Mouse (Mus musculus): ENCODE measurements around the gene Mrap. TPM values are rescaled to one million over a fixed set of nuclear protein-coding genes. Genes with fewer than 3 reads are reported as not detected.
A peak's percentile ranks its signal among the peaks of the same experiment; 100 is the strongest.

The Mrap gene
- total RNA-seq (2021), result 1 to 10 TPM in 1 of 2 experiments, under 1 TPM in 1; 0.69 to 5.3 TPM
- long read RNA-seq, experiment 1, result 0 reads
- long read RNA-seq, experiment 2, result 0 reads

DNA sequence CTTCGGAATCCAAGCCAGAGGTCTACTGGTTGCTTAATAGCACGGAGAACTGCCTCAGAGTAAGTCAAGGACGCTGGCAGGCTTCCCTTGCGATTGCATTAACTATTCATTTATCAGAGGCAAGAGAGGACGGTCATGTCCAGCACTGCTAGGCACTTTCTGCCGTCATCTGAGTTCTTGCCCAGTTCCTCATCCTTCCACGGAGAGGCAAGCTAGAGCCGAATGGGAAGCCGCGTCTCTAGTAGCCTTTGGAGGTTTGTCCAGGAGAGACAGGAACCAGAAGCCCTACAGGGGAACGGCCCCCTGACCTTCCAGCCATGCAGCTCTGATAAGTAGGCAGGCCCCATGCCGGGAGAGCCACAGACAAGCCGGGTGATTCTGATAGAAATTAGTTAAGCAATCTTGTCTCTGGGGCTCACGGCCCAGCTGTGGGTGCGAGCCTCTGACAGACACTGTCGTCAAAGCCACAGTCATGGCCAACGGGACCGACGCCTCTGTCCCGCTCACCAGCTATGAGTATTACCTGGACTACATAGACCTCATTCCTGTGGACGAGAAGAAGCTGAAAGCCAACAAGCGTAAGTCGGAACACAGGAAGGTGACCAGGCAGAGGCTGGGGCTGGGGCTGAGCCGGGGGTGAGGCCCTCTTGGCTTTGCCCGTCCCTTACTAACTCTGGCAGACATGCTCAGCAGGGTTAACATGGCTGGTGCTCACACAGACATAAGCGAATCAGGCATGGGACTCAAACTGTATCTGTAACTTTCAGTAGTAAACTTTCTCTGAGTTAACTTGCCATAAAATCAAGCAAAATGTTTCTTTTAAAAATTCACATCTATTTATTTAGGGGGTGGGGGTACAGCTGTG is at the start of gene Mrap:
Gene Mrap (plus strand): TSS at position 116 of the 865 bp plus-strand sequence.
- DNase-seq, result no peak

DNA sequence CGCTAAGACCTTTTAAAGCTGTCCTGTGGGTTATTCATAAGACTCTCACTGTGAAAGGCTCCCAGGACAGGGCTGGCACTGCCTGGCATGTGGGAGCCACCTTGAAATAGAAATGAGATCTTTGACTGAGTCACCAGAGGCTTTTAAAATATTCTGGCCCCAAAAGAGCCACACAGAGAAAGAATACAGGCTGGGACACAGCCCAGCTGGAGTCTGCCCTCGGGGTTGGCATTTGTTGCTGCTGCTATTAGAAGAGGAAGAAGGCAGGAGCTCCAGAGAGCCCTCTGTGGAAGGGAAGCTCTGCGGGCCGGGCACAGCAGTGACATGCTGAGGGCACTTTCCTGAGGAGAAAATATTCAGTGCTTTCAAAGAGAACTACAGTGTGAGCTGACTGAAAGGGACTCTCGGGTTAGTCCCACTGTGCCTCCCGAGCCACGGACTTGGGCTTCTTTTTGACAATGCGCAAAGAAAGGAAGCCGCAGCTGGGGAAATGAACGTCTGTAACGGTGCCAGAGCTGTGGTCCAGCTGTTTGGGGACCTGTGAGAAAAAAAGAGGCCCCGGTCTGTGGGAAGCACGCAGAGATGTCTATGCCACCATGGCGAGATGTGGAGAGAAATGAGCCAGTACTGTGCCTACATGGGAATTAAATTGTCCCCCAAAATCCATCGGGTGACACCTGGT is 45.2 kb upstream of the Mrap start:
- peak; percentile 76 for DNase-seq

DNA sequence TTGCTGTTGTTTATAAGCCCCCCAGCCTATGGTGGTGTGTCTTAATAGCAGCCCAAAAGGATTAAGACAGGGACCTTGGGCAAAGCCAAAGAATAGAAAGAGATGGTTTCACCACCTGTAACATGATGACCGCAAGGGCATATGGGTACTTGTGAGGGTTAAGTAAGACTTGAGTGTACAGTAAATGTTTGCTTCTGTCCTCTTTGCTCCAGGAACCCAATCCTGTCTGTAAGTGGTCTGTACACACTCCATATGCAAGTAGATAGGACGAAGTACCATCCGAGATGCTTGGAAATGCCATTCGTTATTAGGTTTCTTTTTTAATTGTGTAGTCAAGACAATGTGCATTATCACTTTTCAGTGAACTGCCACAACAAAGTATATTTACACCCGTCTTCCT is 44.4 kb upstream of the Mrap start:
- DNase-seq, result no peak

DNA sequence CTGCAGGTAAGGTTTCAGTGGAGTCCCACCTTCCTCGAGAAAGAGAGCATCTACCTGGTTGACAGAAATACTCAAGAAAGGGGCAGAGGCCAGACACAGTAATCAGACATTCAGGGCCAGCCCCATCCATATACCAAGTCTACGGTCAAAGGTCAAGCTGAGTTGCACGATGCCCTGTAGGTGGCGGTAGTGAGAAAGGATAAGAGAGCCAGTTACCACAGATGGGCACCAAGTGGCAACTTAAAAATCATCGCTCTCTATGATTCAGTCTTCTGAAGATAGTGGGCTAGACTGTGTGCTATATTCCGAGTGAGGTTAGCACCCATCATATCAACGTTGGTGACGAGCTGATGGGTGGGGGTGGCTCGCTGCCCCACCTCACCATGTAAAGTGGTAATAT is 43.3 kb upstream of the Mrap start:
- DNase-seq, result no peak

DNA sequence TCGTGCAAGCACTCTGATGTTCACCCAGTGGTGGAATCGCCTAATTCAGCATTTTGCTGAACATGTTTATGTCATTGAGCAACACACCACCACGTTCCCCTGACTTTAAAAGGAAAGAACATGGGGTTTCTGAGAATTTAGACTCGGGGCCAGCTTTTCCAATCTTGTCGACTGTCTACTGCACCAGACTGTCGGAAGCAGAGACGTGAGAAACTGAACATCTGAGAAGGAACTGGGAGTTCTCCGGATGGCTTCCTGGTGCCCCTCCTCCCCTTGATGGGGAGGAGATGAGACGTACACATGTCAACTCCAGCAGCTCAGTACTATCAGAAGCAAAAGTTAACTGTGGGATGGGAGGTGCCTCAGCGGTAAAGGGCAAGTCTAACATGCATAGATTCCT is 42.9 kb upstream of the Mrap start:
- no peak for DNase-seq

DNA sequence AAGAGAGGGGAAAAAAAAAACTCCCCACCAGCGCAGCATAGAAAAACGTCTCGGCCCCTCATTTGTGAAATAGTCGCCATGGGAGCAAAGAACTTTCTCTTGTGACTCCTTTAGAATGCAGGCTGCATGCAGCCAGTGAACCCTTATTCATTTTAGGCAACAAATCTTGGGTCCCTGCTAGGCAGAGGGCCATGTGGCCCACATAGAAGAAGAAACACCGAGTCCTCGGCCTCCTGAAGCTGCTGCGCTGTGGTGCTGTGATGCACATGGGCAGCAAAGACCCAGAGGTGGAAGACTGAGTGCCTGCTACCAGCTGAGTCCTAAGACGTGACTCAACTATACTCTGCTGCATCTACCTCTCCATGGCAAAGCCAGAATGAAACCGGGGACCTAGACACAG is 41.7 kb upstream of the Mrap start:
- DNase-seq, result no peak

DNA sequence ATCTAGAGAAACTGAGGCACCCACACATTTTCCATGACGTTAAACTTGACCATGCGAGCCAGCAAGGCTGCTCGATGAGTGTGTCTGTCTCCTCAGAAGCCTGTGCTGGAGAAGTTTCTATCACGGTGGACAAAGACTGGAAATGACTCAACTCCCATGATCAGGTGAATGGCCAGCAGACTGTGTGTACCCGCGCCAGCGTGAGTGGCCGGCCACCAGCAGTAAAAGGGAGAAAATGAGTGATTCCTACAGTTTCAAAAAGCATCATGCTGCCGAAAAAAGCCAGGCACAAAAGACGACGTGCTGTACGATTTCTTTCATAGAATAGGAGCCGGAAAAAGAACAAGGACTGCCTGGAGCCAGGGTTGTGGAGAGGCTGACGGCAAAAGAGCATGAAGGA is 38.6 kb upstream of the Mrap start:
- no peak for DNase-seq

DNA sequence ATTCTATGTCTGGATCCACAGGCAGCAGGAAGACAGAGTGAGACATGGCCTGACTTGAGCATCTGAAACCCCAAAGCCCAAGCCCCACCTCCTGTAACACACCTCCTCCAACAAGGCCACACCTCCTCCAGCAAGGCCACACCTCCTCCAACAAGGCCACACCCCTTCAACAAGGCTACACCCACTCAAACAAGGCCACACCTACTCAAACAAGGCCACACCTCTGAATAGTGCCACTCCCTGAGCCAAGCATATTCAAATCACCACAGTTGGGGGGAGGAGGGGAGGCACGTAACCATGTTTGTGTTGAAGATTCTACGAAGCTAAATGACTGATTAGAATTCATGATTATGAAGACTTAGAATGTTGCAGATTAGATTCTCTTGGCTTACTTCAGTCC is 36.5 kb upstream of the Mrap start:
- DNase-seq, result no peak

DNA sequence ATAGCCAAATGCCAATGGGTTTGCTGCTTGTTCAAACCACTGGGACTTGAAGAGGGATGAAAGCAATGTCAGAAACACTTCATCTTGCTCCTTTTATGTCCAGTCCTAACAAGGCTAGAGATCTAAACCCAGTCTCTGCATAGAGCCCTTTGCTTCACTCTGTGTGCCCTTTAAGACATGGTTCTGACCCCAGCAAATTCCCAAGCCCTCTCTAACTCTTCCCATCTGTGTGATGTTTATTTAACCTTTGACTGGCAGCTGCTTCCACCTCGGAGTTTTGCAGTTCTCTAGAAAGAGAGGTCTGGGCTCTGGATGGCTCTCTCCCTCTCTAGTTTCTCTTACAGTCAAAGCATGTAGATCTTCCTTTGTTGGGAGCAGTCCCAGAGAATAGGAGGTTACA is 34.4 kb upstream of the Mrap start:
- DNase-seq, result no peak

DNA sequence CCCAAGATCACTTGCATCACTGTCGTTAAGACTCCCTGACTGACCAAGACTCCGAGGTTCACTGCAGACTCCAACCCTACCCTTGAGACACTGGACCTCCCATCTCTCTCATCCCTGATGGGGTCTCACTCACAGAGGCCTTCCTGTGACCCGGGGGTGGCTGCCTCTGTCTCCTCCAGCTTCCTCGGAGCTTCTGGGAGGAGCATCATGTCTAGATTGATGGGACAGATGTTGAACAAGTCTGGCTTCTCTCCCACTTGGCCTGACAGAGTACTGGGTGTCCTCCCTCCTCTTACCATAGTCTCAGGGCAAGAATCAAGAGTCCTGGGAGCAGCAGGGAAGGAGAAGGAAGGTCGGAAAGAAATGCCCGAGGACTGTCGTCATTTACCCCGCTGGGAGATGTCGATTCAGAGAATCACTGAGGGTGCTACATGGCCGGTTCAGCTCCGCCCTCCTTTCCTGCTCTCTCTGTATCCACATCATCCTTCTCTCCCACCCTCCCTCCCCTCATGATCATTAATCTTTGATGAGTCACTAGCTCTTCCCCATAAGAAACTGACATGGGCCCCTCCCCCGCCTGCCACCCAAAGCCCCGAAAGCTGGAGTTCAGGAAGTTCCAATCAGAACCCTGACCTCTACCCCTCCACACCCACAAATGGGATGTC is 33.7 kb upstream of the Mrap start:
- peak; percentile 45 for DNase-seq

DNA sequence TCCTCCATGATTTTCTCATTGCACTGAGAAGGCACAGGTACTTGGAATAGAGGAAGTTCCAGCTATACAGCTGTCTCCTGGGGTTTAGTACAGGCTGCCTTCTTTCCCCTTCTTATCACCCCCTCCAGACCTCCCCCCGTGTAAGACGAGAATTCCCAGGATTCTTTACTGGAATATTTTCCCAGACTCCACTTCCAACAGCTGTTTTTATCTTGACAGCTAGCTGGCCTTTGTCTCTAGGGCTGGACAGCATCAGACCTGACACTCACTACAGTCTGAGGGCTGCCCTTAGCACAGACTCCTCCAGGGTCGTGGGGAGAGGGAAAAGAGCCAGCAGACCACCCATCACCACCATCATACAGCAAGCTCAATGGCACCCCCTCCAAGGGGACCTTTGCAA is 31.7 kb upstream of the Mrap start:
- DNase-seq, result no peak

DNA sequence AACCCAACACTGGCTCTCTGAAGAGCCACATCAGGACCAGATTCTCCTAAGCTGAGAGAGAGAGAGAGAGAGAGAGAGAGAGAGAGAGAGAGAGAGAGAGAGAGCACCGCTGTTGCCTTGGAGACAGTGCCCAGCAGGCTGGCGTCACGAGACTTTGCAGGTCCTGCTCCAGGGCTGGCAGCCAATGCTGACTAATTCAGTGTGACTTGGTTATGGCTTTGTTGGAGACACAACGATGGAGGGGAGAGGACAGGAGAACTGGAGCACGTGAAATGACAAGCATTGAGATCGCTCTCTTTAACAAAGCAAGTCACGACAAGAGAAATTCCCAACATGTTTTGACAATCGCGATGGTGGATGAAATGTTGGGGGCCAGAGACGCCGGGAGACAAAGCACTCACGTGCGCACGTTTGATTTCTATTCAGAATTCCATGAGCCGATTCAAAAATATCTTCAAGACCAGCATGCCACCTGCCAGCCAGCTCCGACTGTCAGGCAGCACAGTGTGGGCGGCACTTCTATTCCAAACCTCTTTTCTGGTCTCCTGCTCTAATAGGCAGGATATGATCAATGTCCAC is 28.2 kb upstream of the Mrap start:
- no peak for DNase-seq

DNA sequence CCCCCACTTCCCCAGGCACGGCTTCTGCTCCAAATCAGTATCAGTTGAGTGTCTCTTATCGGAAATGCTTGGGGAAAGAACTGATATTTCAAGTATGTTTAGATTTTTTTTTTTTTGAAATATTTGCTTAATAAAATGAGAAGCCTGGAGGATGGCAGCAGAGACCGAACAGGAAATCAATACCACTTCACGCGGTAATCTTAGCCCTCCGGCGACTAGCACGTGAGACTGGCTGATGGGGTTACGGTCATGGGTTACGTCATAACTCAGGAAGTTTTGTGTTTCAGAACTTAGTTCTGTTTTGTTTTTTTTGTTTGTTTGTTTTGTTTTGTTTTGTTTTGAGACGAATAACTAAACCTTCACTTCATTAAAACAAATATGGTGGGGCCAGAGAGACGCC is 27.7 kb upstream of the Mrap start:
- no peak for DNase-seq

DNA sequence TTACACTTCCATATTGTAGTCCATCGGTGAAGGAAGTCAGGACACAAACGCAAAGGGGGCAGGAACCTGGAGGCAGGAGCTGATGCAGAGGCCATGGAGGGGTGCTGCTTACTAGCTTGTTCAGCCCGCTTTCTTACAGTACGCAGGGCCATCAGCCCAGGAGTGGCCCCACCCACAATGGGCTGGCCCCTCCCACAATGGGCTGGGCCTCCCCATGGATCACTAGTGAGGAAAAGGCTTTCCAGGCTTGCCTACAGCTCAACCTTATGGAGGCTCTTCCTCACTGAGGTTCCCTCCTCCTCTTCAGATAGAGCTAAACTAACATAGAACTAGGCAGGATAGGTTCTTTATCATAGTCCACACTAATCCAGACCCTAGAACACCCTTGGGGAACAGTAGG is 14.0 kb upstream of the Mrap start:
- no peak for DNase-seq

DNA sequence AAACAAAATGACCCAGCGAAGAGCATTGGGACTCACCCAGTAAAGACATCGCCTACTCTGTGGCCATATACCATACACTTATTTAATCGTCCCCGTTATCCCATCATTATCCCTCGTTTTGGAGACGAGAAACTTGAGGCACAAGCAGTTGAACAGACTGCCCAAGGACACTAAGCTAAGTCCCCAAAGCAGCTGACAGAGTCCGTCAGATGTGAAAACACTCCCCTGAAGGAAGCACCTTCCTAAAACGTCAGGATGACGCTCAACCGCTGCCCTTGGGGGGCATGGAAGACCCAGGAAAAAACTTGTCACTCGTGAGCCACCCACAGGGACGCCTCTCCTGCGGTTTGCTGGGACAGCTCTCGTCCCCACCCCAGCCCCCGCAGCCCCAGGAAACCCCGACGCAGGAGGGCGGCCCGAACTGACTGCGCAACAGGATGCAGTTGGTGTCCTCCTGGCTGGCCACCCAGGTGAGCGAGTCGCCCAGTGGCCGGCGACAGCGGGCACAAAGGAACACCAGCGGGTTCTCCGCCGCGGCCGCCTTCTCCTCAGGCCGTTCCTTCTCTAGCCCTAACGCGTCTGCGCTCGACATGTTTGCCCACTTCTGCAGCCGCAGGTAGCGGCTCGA is 11.3 kb upstream of the Mrap start:
- DNase-seq, result no peak

DNA sequence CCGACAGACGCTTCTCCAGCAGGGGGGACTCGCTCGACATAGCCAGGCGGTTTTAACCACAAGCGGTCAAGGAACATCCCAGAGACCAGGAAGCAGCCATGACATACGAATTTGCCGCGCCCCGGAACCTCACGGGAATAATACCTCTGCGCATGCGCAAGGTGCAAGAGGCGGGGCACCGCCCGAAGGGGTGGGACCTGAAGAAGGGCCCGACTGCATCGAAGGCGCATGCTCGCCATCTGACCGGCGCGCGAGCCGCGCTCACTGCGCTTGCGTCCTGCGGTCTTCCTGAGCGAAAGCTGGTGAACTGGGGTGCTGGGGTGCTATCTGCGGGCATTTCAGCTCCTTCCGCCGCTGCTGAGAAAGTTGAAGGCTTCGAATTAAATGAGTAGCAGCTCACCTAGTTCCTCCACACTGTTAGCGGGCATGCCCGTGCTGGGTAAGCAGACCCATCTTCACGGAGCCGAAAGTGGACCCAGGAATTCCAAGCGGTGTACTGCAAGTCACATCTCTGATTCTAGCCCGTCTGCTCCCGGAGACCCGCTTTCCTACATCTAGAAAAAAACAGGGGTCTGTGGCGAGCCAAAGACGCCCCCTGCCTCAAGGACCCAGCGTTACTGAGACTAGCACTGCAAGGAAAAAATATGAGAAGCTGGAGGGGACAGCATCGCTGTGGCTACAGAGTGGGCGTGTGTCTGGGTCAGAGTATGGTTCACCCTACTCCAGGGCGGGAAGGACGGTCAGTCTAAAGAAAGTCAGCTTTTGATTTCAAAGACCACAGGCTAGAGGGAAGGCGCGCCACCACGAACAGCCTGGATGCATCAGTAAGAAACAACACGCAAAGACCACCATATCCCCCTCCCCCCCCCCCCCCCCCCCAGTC is 10.5 kb upstream of the Mrap start, which contains the start of gene Mis18a:
Gene Mis18a (minus strand): TSS at position 172 of the 883 bp plus-strand sequence.
- DNase-seq, result peak; percentile 89

DNA sequence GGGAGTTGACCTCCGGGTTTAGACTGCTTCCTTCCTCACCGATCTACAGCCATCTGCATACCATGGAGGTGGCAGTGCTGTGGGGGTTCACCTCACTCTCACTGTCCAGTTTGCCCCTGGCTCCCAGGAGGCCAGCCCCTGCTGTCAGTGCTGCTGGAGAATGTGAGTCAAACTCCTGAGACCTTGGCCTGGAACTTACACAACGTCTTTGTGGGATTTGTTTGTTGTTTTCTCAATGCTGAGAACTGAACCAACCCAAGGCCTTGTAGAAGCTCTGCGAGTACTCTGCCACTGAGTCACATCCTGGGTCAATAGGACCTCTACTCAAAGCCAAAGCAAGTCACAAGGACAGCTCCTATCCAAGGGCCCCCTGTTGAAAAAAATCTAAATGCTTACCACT is 2.4 kb upstream of the Mrap start:
- DNase-seq, result no peak

DNA sequence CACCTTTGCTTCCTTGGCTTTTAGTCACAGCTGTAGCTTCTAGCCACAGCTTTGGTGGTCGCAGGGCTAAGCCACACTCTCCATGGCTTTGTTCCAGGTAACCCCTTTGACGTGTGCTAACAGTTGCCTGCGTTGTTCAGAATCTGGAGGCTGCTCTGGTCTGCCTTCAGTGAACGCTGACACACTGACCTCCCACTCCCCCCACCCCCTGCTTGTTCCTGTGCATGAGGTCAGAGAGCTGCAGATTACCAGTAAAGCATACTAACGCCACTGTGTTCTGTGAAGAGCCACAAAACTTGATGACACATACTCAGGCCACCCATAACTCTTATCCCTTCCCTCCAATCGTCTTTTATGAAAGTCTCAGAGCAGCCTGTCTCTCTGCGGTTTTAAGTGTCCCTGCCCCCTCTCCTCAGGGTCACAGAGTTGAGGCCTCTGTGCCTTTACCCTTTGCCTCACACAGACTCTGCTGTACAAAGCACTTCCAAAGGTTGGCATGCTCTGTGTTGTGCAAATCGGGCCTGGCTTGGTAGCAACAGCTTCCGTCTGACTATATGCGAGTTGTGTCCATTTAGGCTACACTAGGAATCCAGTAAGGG is 1.2 kb upstream of the Mrap start:
- no peak for DNase-seq

DNA sequence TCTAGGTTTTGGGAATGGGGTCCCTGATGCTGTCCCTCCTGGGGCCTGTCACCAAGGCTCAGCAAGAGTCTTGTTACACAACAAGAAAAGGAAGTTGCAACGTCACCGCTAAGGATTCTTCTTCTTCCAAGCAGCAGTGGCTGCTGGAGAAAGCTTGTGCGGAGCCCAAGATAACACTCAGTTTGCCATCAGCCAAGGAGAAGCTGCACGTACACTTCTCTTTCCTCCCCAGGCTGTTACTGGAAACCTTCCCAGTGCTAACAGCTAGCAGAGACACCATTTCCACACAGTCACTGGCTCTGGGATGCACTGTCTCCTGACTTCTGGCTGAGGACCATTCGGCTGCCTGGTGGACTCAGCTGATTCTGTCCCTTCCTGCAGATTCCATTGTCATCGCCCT is 9.1 kb downstream of the Mrap start:
- DNase-seq, result no peak

DNA sequence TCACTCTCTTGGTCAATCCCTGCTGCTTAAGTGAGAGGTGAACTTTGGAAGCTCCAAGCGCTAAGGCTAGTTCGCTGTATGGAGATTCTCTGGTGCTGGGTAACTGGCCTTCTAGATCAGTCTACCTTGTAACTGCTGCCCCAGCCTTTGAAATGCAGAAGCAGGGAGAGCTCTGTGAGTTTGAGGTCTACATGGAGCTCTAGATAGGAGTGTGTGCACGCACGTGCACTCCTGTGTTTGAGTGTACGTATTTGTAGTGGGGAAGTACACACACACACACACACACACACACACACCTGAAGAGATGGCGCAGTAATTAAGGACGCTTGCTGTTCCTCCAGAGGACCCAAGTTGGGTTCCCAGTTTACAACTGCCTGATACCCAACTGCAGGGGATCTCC is 10.2 kb downstream of the Mrap start:
- DNase-seq, result no peak

Measured in gastrocnemius, postnatal 25 days (tissue).